Mouse (Mus musculus): ENCODE results near the gene Srp54b. TPM values are rescaled to one million over a fixed set of nuclear protein-coding genes. Genes with fewer than 3 reads are reported as not detected.
"Not testable (repeated sequence)": the region's sequence is repeated elsewhere in the genome, so short reads cannot be mapped to it uniquely, and the experiment has no call there.

The Srp54b gene
- total RNA-seq (2018; cell fraction: chromatin; rRNA removed) = 100 to 1,000 TPM; 101 to 372 (median 159) TPM
- 10 to 100 TPM; 29.2 to 73.5 (median 42.5) TPM for total RNA-seq (2018; cell fraction: cytosol; rRNA removed)
- 100 to 1,000 TPM in 6 of 26 experiments, 10 to 100 TPM in 20; 48.3 to 163 (median 74.7) TPM for total RNA-seq (2018; cell fraction: nucleus; rRNA removed)
- polyA plus RNA-seq (2018) = 9.6 to 31.5 TPM (median 30.7 TPM) in 3 replicates

DNA sequence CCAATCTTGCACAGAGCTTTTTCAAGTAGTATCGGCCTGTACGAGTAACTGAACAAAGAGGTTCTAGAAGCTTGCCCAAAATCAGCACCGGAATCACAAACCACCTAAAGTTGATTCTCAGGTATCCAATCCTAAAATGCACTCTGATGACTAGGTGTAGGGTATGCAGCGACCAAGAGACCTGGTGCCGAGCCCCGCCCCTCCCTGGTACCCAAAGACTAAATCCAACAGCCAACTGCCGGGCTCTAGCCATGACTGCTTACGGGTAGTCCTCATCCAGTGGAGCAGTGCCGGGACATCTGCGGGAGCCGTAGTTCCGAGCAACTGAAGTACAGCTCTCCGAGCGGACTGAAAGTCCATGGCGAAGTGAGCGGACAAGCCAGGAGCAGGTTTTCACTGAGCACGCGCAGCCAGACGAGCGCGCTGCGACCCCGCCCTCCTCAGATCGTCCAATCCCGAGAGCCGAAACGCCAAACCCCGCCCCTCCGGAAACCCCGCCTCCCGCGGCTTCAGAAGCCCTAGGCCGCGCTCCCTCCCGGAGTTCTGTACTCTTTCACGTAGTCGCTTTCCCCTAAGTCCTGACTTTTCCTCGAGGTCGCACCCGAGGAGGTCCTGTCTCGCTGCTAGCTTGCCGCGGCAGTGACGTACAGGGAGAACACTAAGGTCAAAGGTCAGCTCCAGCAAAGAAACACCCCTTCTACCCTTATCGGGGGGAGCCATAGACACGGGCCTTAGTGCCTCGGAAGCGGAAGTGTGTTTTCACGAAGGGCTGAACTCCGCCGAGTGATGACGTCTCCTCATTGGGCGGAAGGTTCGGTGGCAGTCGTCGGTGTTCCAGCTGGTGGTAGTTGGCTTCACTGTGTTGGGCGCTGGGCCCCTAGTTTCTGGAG is at the start of gene Srp54b:
TSS of gene Srp54b (plus strand) at position 546 of the 890 bp plus-strand sequence.
- not testable (repeated sequence) for H3K4me3 ChIP-seq (ENCODE audit: inconsistent target); H3K79me2 ChIP-seq (ENCODE audit: inconsistent target); H3K27ac ChIP-seq; H3K36me3 ChIP-seq (ENCODE audit: inconsistent target)
- no CpG with 5 or more reads among the region's 57 CpGs for WGBS (ENCODE audit: missing documents)

DNA sequence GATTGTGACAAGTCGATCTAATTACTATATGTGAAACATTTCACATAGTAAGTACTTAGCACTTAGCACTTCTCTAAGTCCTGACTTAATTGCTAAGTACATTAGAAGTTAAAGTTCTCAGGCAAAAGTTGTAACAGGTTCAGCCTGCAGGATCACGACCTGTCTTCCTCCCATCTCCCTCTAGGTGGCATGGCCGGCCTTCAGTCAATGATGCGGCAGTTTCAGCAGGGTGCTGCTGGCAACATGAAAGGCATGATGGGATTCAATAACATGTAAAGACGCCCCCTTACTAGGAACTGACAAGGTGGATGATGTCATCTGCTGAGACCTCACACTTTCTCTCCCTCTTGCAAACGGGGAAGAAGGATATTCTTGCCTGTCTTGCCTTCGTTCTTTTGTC is 42.3 kb upstream of the Srp54b start:
- H3K4me3 ChIP-seq (ENCODE audit: inconsistent target); H3K27ac ChIP-seq; H3K79me2 ChIP-seq (ENCODE audit: inconsistent target); H3K36me3 ChIP-seq (ENCODE audit: inconsistent target): not testable (repeated sequence)
- no CpG with 5 or more reads among the region's 7 CpGs for WGBS (ENCODE audit: missing documents)

DNA sequence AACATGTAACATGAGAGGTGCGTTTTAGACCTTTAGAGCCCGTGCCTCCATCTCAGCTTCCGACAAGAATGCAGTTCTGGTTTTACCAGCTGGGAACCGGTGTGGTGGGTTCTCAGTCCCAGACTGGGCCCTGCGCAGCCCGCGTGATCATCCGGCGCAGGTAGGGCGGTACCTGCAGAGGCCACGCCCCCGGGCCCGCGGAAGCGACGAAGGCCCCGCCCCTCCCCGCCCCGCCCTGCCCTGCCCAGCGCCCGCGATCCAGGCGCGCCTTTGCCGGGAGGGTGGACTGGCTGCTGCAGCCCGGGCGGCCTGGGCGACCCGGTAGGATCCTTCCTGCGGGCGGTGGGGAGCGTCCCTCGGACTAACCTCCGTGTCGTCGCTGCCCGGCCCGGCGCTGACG is 30.7 kb upstream of the Srp54b start, which contains the start of gene Fam177a:
TSS of gene Fam177a (plus strand) at position 228 of the 400 bp plus-strand sequence.
- H3K36me3 ChIP-seq (ENCODE audit: inconsistent target); H3K27ac ChIP-seq; H3K4me3 ChIP-seq (ENCODE audit: inconsistent target); H3K79me2 ChIP-seq (ENCODE audit: inconsistent target): not testable (repeated sequence)
- WGBS (ENCODE audit: missing documents) = no CpG with 5 or more reads among the region's 40 CpGs

DNA sequence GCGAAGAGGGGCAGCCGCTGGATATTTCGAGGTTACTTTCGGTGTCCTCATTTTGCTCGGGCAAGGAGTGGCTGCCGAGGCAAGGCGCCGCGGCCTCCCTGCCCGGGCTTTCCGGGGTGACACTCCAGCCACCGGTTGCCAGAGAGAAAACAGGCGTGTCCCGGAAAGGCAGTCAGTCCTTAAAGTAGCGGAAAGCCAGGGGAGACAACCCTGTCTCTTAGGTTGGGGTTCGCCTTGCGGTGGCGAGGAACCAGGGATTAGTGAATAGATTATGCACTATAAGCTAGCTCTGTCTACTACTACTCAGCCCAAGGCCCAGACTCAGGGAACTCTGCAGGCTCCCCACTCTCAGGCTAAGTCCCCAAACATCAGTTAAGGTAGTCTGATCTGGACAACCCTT is 30.2 kb upstream of the Srp54b start:
- not testable (repeated sequence) for H3K4me3 ChIP-seq (ENCODE audit: inconsistent target); H3K36me3 ChIP-seq (ENCODE audit: inconsistent target); H3K27ac ChIP-seq; H3K79me2 ChIP-seq (ENCODE audit: inconsistent target)
- no CpG with 5 or more reads among the region's 18 CpGs for WGBS (ENCODE audit: missing documents)

DNA sequence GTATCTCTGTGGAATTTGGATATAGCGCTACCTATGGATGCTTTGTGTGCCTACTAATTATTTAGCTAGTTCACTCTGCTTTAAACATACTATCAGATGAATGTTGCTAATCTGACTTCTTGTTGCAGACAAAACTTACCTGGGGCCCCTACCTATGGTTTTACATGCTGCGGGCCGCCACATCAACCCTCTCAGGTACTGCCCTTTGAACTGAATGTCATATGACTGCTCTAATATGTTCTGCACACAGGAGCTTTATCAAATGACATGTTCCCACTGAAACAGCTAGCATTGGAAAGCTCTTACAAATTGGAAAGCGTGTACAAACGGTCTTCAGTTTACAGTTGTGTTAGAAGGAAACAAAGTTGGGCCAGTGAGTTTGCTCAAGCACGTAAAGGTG is 19.4 kb upstream of the Srp54b start:
- WGBS (ENCODE audit: missing documents) = no CpG with 5 or more reads among the region's 6 CpGs
- H3K36me3 ChIP-seq (ENCODE audit: inconsistent target); H3K4me3 ChIP-seq (ENCODE audit: inconsistent target); H3K27ac ChIP-seq; H3K79me2 ChIP-seq (ENCODE audit: inconsistent target): not testable (repeated sequence)

DNA sequence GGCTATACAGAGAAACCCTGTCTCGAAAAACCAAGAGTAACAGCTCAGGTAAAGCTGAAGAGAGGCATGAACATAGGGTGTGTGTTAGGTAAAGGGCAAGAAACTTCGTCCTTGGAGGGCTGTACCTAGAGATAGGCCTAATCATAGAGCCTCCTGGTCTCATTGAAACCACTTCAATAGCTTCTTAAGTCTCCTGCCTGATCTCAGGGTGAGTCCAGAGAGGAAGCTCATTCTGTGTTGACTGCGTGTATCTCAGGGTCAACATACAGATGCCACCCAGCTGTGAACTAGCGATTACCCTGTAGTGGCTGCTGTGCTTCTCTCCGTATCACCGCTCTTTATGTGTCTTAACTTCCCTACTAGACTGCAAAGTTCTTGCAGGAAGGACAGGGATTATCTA is 17.0 kb upstream of the Srp54b start:
- H3K79me2 ChIP-seq (ENCODE audit: inconsistent target); H3K36me3 ChIP-seq (ENCODE audit: inconsistent target): not testable (repeated sequence)
- WGBS (ENCODE audit: missing documents) = no CpG with 5 or more reads among the region's 6 CpGs

DNA sequence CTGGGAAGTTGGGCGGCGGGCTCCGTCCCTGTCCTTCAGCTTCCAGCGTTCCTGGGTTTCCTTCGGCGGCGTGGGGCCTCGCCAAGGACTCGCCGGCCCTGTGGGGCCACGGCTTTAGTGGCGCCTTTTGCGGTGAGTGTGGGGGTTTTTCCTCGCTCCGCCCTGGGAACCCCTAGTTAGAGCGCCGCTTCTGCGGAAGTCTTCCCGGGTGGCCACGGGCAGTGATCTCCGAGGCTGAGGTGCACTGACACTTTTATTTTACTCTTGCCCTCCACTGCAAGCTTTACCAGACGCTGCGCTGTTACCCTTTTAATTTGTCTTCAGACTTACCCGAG is 512 bp downstream of the Srp54b start:
- H3K4me3 ChIP-seq (ENCODE audit: inconsistent target); H3K79me2 ChIP-seq (ENCODE audit: inconsistent target); H3K27ac ChIP-seq; H3K36me3 ChIP-seq (ENCODE audit: inconsistent target): not testable (repeated sequence)
- WGBS (ENCODE audit: missing documents) = no CpG with 5 or more reads among the region's 24 CpGs

More for the DNA sequence above, 17.0 kb upstream of the Srp54b start:
- not testable (repeated sequence) for H3K4me3 ChIP-seq (ENCODE audit: inconsistent target); H3K27ac ChIP-seq

DNA sequence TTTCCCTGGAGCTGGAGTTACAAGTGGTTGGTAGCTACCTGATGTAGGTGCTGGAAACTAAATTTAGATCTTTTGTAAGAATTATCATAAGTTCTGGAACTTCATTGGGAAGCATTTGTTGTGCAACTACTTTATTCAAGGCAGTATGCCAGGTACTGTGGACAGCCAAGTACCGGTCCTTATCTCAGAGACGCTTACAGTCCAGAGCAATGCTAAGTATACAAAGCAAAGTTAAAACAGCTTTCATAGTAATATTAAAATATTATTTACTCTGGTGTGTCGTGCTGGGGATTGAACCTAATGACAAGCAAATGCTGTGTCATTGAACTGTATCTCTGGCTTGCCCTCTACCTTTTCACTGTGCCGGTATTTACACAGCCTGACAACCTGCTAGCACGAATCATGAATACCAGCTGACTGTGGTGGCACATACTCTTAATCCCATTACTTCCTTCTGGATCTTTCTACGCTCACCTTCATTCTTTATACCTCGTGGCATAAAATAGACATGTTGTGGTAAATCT is 12.2 kb downstream of the Srp54b start:
- no CpG with 5 or more reads among the region's 7 CpGs for WGBS (ENCODE audit: missing documents)
- not testable (repeated sequence) for H3K36me3 ChIP-seq (ENCODE audit: inconsistent target); H3K27ac ChIP-seq; H3K4me3 ChIP-seq (ENCODE audit: inconsistent target); H3K79me2 ChIP-seq (ENCODE audit: inconsistent target)

DNA sequence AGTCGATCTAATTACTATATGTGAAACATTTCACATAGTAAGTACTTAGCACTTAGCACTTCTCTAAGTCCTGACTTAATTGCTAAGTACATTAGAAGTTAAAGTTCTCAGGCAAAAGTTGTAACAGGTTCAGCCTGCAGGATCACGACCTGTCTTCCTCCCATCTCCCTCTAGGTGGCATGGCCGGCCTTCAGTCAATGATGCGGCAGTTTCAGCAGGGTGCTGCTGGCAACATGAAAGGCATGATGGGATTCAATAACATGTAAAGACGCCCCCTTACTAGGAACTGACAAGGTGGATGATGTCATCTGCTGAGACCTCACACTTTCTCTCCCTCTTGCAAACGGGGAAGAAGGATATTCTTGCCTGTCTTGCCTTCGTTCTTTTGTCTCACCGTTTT is 32.8 kb downstream of the Srp54b start:
- H3K4me3 ChIP-seq (ENCODE audit: inconsistent target); H3K27ac ChIP-seq; H3K36me3 ChIP-seq (ENCODE audit: inconsistent target); H3K79me2 ChIP-seq (ENCODE audit: inconsistent target): not testable (repeated sequence)
- no CpG with 5 or more reads among the region's 8 CpGs for WGBS (ENCODE audit: missing documents)

DNA sequence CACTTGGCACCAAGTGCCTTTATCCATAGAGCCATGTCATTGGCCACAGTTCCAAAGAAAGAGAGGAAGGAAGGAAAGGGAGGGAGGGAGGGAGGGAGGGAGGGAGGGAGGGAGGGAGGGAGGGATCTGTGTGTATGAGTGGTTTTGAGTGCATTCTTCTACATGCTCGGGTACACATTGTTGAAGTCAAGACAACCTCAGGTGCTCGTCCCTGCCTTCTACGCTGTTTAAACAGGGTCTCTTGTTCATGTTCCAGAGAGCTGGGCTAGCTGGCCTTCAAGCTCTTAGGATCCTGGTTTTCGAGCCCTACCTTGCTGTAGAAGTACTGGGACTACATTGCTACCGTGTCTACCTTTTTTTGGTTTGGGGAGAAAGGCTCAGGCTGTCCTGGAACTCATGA is 34.2 kb downstream of the Srp54b start:
- not testable (repeated sequence) for H3K79me2 ChIP-seq (ENCODE audit: inconsistent target)
- WGBS (ENCODE audit: missing documents) = no CpG with 5 or more reads among the region's 5 CpGs

DNA sequence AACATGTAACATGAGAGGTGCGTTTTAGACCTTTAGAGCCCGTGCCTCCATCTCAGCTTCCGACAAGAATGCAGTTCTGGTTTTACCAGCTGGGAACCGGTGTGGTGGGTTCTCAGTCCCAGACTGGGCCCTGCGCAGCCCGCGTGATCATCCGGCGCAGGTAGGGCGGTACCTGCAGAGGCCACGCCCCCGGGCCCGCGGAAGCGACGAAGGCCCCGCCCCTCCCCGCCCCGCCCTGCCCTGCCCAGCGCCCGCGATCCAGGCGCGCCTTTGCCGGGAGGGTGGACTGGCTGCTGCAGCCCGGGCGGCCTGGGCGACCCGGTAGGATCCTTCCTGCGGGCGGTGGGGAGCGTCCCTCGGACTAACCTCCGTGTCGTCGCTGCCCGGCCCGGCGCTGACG is 44.4 kb downstream of the Srp54b start, which contains the start of gene 1700047I17Rik2:
TSS of gene 1700047I17Rik2 (plus strand) at position 287 of the 400 bp plus-strand sequence.
- WGBS (ENCODE audit: missing documents) = no CpG with 5 or more reads among the region's 40 CpGs
- not testable (repeated sequence) for H3K27ac ChIP-seq; H3K4me3 ChIP-seq (ENCODE audit: inconsistent target); H3K79me2 ChIP-seq (ENCODE audit: inconsistent target); H3K36me3 ChIP-seq (ENCODE audit: inconsistent target)

More for the DNA sequence above, 34.2 kb downstream of the Srp54b start:
- H3K36me3 ChIP-seq (ENCODE audit: inconsistent target); H3K4me3 ChIP-seq (ENCODE audit: inconsistent target); H3K27ac ChIP-seq: not testable (repeated sequence)

DNA sequence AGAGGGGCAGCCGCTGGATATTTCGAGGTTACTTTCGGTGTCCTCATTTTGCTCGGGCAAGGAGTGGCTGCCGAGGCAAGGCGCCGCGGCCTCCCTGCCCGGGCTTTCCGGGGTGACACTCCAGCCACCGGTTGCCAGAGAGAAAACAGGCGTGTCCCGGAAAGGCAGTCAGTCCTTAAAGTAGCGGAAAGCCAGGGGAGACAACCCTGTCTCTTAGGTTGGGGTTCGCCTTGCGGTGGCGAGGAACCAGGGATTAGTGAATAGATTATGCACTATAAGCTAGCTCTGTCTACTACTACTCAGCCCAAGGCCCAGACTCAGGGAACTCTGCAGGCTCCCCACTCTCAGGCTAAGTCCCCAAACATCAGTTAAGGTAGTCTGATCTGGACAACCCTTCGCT is 44.9 kb downstream of the Srp54b start:
- H3K4me3 ChIP-seq (ENCODE audit: inconsistent target) = not testable (repeated sequence)

DNA sequence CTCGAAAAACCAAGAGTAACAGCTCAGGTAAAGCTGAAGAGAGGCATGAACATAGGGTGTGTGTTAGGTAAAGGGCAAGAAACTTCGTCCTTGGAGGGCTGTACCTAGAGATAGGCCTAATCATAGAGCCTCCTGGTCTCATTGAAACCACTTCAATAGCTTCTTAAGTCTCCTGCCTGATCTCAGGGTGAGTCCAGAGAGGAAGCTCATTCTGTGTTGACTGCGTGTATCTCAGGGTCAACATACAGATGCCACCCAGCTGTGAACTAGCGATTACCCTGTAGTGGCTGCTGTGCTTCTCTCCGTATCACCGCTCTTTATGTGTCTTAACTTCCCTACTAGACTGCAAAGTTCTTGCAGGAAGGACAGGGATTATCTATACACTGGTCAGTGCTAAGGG is 58.0 kb downstream of the Srp54b start:
- no CpG with 5 or more reads among the region's 6 CpGs for WGBS (ENCODE audit: missing documents)
- H3K27ac ChIP-seq; H3K4me3 ChIP-seq (ENCODE audit: inconsistent target); H3K79me2 ChIP-seq (ENCODE audit: inconsistent target); H3K36me3 ChIP-seq (ENCODE audit: inconsistent target): not testable (repeated sequence)

More for the DNA sequence above, 44.9 kb downstream of the Srp54b start:
- WGBS (ENCODE audit: missing documents) = no CpG with 5 or more reads among the region's 18 CpGs
- not testable (repeated sequence) for H3K36me3 ChIP-seq (ENCODE audit: inconsistent target); H3K79me2 ChIP-seq (ENCODE audit: inconsistent target); H3K27ac ChIP-seq

DNA sequence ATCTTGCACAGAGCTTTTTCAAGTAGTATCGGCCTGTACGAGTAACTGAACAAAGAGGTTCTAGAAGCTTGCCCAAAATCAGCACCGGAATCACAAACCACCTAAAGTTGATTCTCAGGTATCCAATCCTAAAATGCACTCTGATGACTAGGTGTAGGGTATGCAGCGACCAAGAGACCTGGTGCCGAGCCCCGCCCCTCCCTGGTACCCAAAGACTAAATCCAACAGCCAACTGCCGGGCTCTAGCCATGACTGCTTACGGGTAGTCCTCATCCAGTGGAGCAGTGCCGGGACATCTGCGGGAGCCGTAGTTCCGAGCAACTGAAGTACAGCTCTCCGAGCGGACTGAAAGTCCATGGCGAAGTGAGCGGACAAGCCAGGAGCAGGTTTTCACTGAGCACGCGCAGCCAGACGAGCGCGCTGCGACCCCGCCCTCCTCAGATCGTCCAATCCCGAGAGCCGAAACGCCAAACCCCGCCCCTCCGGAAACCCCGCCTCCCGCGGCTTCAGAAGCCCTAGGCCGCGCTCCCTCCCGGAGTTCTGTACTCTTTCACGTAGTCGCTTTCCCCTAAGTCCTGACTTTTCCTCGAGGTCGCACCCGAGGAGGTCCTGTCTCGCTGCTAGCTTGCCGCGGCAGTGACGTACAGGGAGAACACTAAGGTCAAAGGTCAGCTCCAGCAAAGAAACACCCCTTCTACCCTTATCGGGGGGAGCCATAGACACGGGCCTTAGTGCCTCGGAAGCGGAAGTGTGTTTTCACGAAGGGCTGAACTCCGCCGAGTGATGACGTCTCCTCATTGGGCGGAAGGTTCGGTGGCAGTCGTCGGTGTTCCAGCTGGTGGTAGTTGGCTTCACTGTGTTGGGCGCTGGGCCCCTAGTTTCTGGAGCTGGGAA is 75.0 kb downstream of the Srp54b start, which contains the start of gene Srp54c:
TSS of gene Srp54c (plus strand) at position 543 of the 894 bp plus-strand sequence.
- not testable (repeated sequence) for H3K27ac ChIP-seq; H3K36me3 ChIP-seq (ENCODE audit: inconsistent target); H3K79me2 ChIP-seq (ENCODE audit: inconsistent target)
- no CpG with 5 or more reads among the region's 57 CpGs for WGBS (ENCODE audit: missing documents)
- peak within 1 kb of the TSS; percentile 20; the same call in 1 of the 2 replicates for H3K4me3 ChIP-seq (ENCODE audit: inconsistent target)

All from macrophage (primary cell).